Mouse (Mus musculus): Measurements from ENCODE around the gene Farsb. TPM values are rescaled to one million over a fixed set of nuclear protein-coding genes. Genes with fewer than 3 reads are reported as not detected.

Gene Farsb
- total RNA-seq, 2 experiments from 2014 or later = 53.3 to 57.7 TPM

DNA sequence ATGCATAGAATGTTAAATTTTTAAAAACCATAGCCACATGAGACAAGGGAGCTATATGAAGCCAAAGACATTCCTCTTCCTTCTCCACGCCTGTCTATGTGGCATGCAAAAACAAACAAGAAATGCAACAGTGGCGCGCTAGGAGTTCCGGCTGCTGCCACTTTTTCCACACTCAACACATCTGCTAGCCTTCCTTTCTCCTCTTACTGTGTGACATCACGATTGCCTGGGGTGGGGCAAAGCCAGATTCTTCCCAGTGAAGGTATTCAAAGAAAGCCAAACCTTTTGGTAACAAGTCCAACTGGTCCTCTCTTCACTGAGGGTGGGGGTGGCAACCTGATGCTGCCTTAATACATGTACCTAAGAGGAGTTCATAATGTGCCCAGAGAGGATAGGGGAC, 66.9 kb downstream of the Farsb start:
- DNase-seq (ENCODE audit: low spot score) = no peak

DNA sequence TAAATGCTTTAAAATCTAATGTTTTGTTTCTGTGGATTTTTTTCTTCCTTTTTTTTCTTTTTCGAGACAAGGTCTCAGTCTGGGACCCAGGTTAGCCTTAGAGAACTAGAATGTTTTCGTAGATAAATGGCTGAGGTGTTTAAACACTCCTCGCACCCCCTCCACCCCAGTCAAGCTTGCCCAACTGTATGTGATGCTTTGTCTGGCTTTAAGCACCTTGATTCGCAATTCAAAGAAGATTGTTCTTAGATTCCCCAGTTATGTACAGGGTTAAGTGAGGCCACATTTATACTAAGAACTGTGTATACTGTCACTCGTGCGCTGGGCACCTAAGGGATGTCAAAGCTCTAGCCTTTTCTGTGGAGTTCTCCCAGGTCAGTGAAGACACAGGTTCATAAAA, 68.4 kb downstream of the Farsb start:
- DNase-seq (ENCODE audit: low spot score) = no peak

DNA sequence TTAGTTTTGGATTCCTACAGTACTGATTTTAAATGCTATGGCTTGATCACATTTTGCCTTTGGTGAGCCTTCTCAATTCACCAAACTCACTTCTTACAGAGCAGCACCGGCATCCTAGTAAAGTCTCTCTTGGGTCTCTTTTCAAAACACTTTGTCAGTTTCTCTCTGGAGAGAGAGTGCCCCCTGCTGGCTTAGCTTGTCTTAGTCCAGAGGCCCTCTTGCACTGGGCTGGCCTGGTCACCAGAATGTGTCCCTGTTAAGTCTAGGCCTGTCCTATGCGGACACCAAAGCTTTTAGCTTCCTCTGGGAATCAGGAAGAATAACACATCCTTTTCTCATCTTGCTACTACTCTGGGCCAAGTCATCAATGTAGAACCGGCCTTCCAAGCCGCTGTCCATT, 69.1 kb downstream of the Farsb start:
- DNase-seq (ENCODE audit: low spot score) = peak; percentile 67

GRCm38 (mm10) chr1:78417154-78417911, 71.4 kb downstream of the Farsb start:
- DNase-seq (ENCODE audit: low spot score) = no peak

- no peak for DNase-seq (ENCODE audit: low spot score)
Observed at GRCm38 (mm10) chr1:78414421-78414820, 74.3 kb downstream of the Farsb start.

GRCm38 (mm10) chr1:78412668-78413067, 76.0 kb downstream of the Farsb start:
- no peak for DNase-seq (ENCODE audit: low spot score)

DNA sequence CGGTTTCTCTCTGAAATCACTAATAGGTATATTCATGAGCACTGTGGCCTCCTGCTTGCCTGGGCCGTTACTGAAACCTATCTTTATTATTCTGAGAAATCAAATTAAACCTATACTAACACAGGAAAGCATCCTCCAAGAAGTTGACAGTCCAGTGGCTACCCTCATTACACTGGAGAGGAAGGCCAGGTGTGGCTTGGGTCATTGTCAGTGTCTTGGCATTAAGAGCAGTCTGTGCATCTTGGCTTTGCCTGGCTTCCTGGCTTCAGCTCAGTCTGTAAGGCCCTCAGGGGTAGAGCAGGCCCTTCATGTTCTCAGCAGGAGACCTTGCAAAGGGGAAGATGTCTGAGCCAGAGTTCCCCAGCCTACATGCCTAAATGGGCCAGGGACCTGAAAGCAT, 79.3 kb downstream of the Farsb start:
- DNase-seq (ENCODE audit: low spot score) = no peak

DNA sequence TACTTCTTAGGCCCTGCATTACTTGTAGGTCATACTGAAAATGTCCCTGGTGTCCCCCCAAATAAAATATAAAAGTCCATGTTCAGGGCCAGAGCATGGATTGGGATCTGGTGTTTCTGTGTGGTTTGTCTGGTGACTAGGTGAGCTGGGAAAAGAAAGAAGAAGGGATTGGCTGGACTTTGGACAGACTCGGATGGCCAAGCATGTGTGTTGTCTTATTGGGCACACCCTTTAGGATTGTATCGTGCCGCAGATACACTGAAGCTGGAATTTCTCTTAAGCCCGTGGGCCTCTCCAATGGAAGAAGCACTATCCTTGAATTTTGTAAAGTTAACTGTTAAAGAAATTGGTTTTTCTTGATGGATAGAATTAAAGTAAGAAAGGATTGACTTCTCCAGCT, 87.3 kb downstream of the Farsb start:
- no peak for DNase-seq (ENCODE audit: low spot score)

DNA sequence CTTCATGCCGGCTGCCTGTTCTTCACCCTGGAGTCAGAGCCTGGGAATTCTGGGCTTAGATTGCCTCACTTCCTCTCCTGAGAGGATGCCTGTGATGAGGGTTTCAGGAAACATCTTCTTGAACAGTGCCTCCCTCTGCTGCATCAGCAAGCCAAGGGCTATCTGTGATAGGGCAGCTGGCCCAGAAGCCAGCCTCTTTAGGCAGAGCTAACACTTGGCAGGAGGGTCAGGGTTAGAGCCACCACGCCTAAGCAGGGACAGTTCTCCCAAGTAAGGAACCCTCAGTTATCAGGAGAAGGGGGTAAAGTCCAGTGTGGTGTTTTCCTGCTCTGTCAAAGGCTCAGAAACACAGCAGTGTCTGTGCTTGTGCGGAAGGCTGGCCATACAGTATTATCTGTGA, 88.9 kb downstream of the Farsb start:
- no peak for DNase-seq (ENCODE audit: low spot score)

DNA sequence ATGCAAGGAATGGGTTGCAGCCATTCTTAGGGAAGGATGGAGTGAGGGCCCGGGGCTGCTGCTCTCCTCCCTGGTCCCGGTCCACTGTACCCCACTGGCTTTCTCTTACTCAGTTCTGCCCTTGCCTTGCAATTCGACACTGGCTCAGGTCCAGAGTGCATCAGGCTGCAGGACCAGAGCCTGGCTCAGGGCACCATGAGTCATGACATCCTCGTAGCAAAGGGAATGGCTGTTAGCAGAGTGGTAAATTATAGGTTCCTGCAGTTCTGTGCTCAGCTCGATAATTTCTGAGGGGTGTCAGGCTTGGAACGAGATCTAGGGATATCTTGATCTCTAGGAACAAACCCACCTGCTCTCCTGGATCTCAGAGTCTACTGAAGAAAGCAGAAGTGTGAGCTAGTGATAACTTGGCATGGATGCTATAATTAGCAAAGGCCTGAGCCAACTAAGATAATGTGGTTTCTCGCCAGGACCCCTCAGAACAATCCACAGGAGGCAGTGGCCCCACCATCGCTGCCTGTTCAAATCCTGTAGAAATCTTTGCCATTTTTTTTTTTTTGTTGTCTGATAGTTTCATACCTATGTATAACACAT, 92.3 kb downstream of the Farsb start:
- no peak for DNase-seq (ENCODE audit: low spot score)

GRCm38 (mm10) chr1:78395737-78396136, 93.0 kb downstream of the Farsb start:
- no peak for DNase-seq (ENCODE audit: low spot score)

DNA sequence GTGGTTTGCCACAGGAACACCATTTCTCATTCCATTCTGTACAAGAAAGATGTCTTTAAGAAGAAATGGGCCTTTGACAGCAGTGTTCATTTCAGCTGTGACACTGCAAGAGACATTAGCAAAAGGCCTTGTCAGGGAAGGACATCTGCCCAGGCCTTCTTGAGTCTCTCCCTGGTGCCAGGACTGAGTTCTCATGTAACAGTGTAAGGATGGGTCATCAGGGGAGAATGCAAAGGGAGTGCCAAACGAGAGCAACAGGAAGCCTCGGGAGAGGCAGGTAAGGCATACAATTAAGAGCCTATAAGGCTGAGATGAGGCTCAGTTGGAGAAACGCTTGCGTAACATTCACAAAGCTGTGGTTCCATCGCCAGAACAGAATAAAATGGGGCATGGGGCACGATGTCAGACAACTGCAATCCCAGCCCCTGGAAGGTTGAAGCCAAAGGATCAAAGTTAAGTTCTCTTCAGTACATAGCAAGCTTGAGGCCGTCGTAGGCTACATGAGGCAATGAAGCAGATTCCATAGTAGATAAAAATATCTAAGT, 93.4 kb downstream of the Farsb start:
- no peak for DNase-seq (ENCODE audit: low spot score)

- no peak for DNase-seq (ENCODE audit: low spot score)
Observed at GRCm38 (mm10) chr1:78388848-78389247, 99.8 kb downstream of the Farsb start.

DNA sequence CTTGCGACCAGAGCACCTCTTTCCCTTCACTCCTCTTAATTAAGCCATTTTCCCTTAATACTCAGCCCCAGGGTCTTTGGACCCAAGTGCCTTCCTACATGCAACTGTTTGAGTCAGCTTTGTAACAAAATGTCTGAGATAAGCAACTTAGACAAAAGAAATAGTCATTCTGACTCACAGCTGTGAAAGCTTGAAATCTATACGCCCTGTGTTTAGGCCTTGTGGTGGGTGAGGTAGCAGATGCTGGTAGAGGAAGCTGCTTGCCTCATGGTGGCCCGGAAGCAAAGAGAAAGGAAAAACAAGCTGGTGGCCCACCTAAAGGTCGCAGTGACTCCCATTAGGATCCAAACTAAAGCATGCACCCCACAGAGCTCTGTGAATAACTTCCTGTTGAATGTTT, 100.8 kb downstream of the Farsb start:
- DNase-seq (ENCODE audit: low spot score) = no peak

- DNase-seq (ENCODE audit: low spot score) = no peak
Observed at GRCm38 (mm10) chr1:78380950-78381349, 107.7 kb downstream of the Farsb start.

- no peak for DNase-seq (ENCODE audit: low spot score)
Observed at GRCm38 (mm10) chr1:78375058-78375457, 113.6 kb downstream of the Farsb start.

DNA sequence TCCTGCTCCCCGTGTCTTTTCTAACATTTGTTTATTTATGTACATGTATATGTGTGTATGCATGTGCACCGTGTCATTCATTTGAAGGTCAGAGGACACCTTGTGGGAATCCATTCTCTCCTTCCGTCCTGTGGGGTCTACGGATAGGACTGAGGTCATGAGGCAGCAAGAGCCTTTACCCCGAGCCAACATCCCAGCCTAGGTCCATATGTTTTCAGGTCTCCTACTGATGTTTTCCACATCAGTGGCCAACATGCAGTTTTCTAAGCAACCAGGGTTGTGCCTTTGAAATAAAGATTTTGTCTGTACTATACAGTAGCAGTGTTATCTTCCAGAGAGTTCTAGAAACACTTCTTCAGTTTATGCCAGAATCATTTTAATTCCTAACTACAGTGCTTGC, 114.9 kb downstream of the Farsb start:
- no peak for DNase-seq (ENCODE audit: low spot score)

DNA sequence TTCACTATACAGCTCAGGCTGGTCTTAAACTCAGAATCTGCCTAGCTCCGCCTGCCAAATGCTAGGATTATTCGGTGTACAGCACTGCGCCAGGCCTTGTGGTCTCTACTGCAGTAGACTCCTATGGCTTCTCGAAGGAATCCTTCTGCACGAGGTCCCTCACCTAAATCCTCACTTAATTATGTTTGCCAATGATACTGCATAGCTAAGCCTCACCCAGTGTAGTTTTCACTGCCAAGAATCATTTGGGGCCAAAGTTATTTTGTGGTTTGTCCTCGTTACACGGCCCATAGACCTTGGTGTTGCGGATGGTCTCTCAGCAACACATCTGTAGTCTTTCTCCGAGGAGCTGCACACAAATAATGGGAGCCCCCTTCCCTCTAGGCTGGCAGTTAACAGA, 116.4 kb downstream of the Farsb start:
- DNase-seq (ENCODE audit: low spot score) = no peak

GRCm38 (mm10) chr1:78371569-78372236, 117.0 kb downstream of the Farsb start:
- DNase-seq (ENCODE audit: low spot score) = peak; percentile 6

DNA sequence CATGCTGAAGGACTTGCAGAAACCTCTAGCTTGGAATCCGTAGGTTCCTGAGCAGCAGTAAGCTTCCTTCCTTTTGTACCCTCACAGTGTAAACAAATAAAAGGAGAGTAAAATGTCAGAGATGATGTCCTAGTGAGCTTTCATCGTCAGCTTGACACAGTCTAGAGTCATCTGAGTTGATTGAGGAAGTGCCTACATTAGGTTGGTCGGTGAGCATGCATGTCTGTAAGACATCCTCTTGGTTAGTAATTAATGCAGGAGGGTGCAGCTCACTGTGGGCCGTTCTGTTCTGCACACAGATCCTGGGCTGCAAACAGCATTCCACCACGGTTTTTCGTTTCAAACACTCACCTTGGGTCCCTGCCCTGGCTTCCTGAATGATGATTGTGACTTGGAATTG, 118.6 kb downstream of the Farsb start:
- no peak for DNase-seq (ENCODE audit: low spot score)

Data from gastrocnemius, adult 18-20 months (tissue).